Mouse (Mus musculus) embryonic facial prominence, embryonic 12.5 days (tissue): ENCODE measurements around the gene Clcn3. TPM values are rescaled to one million over a fixed set of nuclear protein-coding genes. Genes with fewer than 3 reads are reported as not detected.

Experiments used
- ATAC-seq: fragments of 200-750 bp; cut with Nextera tagmentation; 2 replicates; pipeline ENCODE4 v1.8.0; 2017; ENCODE audit not compliant: insufficient number of reproducible peaks, insufficient read depth, low FRiP score, low TSS enrichment
- H3K27ac ChIP-seq: fragments of 300-500 bp; sonication (generic); 2 replicates; pipeline ENCODE4 v1.5.1; 2016; ENCODE audit warnings: mild to moderate bottlenecking
- H3K27me3 ChIP-seq: fragments of 300-500 bp; sonication (generic); 2 replicates; pipeline ENCODE4 v1.6.1; 2016; ENCODE audit warnings: mild to moderate bottlenecking, moderate library complexity
- H3K36me3 ChIP-seq: fragments of 300-500 bp; sonication (generic); 2 replicates; pipeline ENCODE4 v1.6.1; 2016; ENCODE audit warnings: mild to moderate bottlenecking
- H3K4me1 ChIP-seq: fragments of 300-500 bp; sonication (generic); 2 replicates; pipeline ENCODE4 v1.6.1; 2016
- H3K4me2 ChIP-seq: fragments of 300-500 bp; sonication (generic); replicated peaks from 2 replicates; pipeline ENCODE4 v1.6.1; 2016; ENCODE audit warnings: mild to moderate bottlenecking, moderate library complexity
- H3K4me3 ChIP-seq: fragments of 300-500 bp; sonication (generic); 2 replicates; pipeline ENCODE4 v1.5.1; 2016; ENCODE audit warnings: mild to moderate bottlenecking
- H3K9ac ChIP-seq: fragments of 300-500 bp; sonication (generic); 2 replicates; pipeline ENCODE4 v1.6.1; 2016; ENCODE audit warnings: mild to moderate bottlenecking, moderate library complexity
- H3K9me3 ChIP-seq: fragments of 300-500 bp; sonication (generic); 2 replicates; pipeline ENCODE4 v1.6.1; 2016; ENCODE audit warnings: mild to moderate bottlenecking, moderate library complexity
- WGBS: fragments of 180-500 bp; shearing (Covaris S2); methylation state at CpG from one replicate; pipeline ENCODE4 v1.1.7; 2016; 5-methylcytosine and 5-hydroxymethylcytosine counted together
- polyA plus RNA-seq: library from polyadenylated mRNA; unstranded; fragments of >200 nt; fragmentation: Nextera tagmentation; extraction: Ambion mirVana; gene quantifications from 2 replicates; pipeline ENCODE4 v1.2.1, GENCODE M21; 2016

The Clcn3 gene
- polyA plus RNA-seq, 1 experiment from 2014 or later: 18.0 TPM

DNA sequence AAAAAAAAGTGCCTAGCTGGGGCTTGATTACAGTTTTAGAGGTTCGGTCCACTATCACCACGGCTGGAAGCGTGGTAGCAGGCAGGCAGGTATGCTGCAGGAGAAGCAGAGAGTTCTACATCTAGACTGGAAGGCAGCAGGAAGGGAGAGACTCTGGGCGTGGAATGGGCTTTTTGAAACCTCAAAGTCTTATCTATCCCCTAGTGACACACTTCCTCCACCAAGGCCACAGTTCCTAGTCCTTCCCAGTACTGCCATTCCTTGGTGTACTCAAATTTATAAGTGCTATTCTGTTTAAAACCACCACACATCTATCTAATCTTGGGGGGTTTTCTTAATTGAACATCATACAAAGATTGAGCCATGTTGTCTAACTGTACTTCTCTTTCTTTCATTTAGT is 91.3 kb downstream of the Clcn3 start:
- ATAC-seq: no peak
- Histone ChIP-seq H3K27ac (no peak overlapping the region), H3K4me3 (0 out of 2 replicates have a peak overlapping the region, but pooled peaks have one; percentile 86)

DNA sequence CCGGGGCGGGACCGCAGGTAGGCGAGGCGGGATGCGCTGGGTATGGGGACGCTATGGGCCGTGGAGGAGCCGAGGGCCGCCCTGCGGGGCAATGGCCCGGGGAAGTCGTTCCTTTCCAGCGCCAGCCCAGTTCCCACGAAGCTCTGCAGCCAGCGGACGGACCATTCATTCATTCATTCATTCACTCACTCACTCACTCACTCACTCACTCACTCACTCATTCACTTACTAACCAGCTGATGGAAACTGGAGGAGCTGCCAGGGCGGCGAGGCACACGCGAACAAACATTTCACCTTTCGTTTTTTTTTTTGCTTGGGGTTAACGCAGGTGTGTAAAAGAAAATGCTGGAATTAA is 92.6 kb downstream of the Clcn3 start:
- WGBS: 3% methylated on average over 19 of the region's 23 CpGs
- H3K27me3 ChIP-seq: no peaks in the 10 kb centered on the region
- 0 out of 2 replicates have a peak, but pooled peaks cover 5% of the 10 kb centered on the region for H3K36me3 ChIP-seq
- peaks cover 10% of the 10 kb centered on the region for H3K4me1 ChIP-seq
- no peaks in the 10 kb centered on the region for H3K9me3 ChIP-seq
- peak overlapping the region; percentile 86 for H3K4me3 ChIP-seq
- no peak for ATAC-seq
- no peak overlapping the region for H3K27ac ChIP-seq
- H3K4me2 ChIP-seq: peak overlapping the region; percentile 63
- H3K9ac ChIP-seq: peak overlapping the region; percentile 62

More for the DNA sequence above, 91.3 kb downstream of the Clcn3 start:
- H3K9ac ChIP-seq: no peak overlapping the region
- peak overlapping the region; percentile 63 for H3K4me2 ChIP-seq
- 94% methylated on average over 4 of the region's 4 CpGs for WGBS
- no peaks in the 10 kb centered on the region for H3K27me3 ChIP-seq
- H3K4me1 ChIP-seq: peaks cover 10% of the 10 kb centered on the region
- 0 out of 2 replicates have a peak, but pooled peaks cover 10% of the 10 kb centered on the region for H3K36me3 ChIP-seq
- no peaks in the 10 kb centered on the region for H3K9me3 ChIP-seq

DNA sequence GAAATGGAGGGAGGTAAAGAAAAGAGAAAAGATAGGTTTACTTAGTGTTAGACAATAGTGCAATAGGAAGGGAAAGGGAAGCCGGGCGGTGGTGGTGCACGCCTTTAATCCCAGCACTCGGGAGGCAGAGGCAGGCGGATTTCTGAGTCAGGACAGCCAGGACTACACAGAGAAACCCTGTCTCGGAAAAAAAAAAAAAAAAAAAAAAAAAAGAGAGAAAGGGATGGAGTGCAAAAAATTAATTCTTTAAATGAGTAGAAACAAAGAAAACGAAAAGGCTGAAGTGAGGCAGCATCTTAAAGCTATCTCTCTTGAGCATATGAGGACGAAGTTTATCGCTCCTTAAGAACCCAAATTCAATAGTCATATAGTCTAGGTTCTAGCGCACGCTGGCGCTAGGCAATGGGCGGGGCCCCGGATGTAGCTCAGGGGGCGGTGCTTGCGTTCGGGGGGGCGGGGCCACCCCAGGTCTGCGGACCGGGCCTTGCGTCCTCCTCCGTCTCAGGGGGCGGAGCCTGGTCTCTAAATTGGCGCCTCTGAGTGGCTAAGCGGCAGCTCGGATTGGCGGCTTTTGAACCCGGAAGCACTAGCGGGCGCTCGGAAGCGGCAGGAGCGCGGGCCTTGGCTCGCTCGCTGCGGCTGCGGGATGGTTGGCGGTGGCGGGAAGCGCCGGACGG is 93.1 kb downstream of the Clcn3 start, which contains the start of gene Hpf1:
Hpf1 (plus strand) TSS at position 576 of the 677 bp plus-strand sequence.
- H3K4me3 ChIP-seq: peak within 1 kb of the TSS; percentile 86
- WGBS: 6% methylated on average over 43 of the region's 43 CpGs
- H3K27me3 ChIP-seq: no peaks in the 10 kb centered on the region
- no peak within 1 kb of the TSS for H3K27ac ChIP-seq
- H3K36me3 ChIP-seq: 0 out of 2 replicates have a peak, but pooled peaks cover 5% of the 10 kb centered on the region
- H3K4me1 ChIP-seq: peaks cover 10% of the 10 kb centered on the region
- peak within 1 kb of the TSS; percentile 63 for H3K4me2 ChIP-seq
- H3K9me3 ChIP-seq: no peaks in the 10 kb centered on the region
- peak; percentile 96 for ATAC-seq
- H3K9ac ChIP-seq: peak within 1 kb of the TSS; percentile 62

DNA sequence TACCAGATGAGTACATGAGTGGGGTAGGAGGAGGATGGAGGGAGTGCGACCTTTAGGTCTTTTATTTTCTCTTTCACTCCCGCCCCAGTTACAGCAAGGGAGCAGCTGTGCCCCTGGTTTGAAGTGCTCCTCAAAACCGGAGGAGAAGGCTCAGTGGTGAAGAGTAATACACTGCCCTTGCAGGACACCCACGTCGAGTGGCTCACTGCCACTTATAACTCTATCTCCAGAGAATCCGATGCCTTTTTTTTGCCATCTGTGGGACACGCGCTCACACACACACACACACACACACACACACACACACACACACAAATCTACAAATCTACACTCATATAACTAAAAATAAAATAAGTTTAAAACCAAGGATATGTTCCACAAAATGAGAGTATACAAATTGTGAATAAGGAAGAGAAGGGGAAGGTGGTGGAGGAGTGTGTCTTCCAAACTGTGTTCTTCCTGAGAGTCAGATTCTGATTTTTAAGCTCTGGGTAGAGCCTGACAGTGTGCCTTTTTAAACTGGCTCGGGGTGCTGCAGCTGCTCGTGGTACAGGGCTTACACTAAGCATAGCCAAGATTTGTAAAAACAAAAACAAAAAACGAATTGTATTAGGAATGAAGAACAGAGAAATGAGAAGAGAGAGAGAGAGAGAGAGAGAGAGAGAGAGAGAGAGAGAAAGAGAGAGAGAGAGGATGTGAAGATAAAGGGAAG is 93.8 kb downstream of the Clcn3 start:
- 86% methylated on average over 11 of the region's 11 CpGs for WGBS
- Histone ChIP-seq H3K27ac (no peak overlapping the region), H3K27me3 (no peaks in the 10 kb centered on the region), H3K4me3 (no peak overlapping the region), H3K4me2 (peak overlapping the region; percentile 63; the same call in 1 of the 2 replicates), H3K9me3 (no peaks in the 10 kb centered on the region), H3K4me1 (peaks cover 10% of the 10 kb centered on the region), H3K36me3 (0 out of 2 replicates have a peak, but pooled peaks cover 5% of the 10 kb centered on the region), H3K9ac (no peak overlapping the region)
- ATAC-seq: no peak

DNA sequence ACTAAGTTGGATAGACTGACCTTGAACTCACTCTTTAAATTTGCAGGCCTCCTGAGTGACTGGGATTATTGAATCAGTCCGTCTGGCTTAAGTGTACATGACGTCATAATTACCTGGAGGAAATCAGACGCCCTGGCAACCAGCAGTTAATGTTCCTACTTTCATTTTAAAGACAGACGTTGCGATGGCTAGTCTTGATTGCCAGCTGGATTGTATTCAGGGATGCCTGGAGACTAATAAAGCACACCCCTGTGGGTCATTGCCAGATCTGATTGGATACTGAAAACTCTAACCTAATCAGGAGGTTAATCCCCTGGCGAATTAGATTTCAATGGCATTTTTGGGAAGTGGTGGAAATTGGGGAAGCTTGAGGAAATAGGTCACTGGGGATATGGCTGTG is 96.4 kb downstream of the Clcn3 start:
- WGBS: 20% methylated on average over 6 of the region's 6 CpGs
- ATAC-seq: no peak

DNA sequence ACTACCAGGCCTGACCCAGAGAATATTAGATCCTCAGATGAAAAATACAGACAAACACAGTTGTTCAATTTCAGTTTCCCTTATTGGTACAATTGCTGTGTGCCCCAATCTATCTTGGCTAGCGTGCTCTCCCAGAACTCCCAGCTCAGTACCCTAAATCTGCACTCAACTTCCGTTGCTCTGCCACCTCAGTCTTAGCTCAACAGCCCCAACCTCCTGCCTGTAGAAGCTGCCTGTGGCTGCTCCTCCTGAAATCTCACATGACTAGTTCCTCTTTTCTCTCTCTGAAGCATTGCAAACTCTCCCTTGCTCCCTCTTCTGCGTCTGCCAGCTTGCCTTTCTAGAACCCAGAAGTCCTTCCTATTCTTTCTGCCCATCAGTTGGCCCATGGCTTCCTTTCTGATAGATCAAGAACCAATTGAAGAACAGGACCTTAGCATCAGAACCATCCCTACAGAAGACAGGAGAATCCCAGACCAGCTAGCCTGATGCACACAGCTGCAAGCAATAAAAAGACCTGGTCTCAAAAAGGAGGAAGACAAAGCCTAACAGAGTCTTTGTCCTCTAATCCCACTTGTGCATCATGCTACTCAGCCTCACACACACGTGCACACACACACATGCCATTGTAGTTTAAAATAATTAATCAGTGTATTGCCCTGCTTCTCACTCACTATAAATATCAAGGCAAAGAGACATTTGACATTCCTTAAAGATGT is 99.5 kb downstream of the Clcn3 start:
- Histone ChIP-seq H3K27ac (no peak overlapping the region), H3K36me3 (no peaks in the 10 kb centered on the region), H3K9ac (no peak overlapping the region), H3K4me1 (no peaks in the 10 kb centered on the region), H3K27me3 (no peaks in the 10 kb centered on the region), H3K4me3 (no peak overlapping the region), H3K9me3 (no peaks in the 10 kb centered on the region), H3K4me2 (no peak overlapping the region)
- no peak for ATAC-seq
- WGBS: 78% methylated on average over 4 of the region's 4 CpGs

More for the DNA sequence above, 96.4 kb downstream of the Clcn3 start:
- Histone ChIP-seq H3K27me3 (no peaks in the 10 kb centered on the region), H3K4me1 (peaks cover 9% of the 10 kb centered on the region), H3K36me3 (no peaks in the 10 kb centered on the region), H3K4me2 (no peak overlapping the region), H3K4me3 (no peak overlapping the region), H3K9ac (no peak overlapping the region), H3K9me3 (no peaks in the 10 kb centered on the region), H3K27ac (no peak overlapping the region)

DNA sequence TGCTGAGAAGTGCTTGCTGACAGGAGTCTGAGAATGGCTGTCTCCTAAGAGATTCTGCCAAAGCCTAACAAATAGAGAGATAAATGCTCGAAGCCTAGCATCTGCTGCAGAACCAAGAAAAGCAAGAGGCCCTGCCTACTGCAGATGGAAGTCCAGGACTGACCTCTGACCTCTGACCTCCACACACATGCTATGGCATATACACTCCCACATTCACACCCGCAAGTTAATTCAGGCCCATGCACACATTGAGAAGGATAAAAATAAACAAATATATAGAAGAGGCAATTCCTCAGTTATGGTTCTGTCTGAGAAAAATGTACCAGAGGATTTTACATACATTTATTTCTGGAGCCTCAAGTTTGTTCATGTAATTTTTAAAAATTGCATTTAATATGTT is 104.5 kb downstream of the Clcn3 start:
- WGBS: 76% methylated on average over 2 of the region's 2 CpGs

DNA sequence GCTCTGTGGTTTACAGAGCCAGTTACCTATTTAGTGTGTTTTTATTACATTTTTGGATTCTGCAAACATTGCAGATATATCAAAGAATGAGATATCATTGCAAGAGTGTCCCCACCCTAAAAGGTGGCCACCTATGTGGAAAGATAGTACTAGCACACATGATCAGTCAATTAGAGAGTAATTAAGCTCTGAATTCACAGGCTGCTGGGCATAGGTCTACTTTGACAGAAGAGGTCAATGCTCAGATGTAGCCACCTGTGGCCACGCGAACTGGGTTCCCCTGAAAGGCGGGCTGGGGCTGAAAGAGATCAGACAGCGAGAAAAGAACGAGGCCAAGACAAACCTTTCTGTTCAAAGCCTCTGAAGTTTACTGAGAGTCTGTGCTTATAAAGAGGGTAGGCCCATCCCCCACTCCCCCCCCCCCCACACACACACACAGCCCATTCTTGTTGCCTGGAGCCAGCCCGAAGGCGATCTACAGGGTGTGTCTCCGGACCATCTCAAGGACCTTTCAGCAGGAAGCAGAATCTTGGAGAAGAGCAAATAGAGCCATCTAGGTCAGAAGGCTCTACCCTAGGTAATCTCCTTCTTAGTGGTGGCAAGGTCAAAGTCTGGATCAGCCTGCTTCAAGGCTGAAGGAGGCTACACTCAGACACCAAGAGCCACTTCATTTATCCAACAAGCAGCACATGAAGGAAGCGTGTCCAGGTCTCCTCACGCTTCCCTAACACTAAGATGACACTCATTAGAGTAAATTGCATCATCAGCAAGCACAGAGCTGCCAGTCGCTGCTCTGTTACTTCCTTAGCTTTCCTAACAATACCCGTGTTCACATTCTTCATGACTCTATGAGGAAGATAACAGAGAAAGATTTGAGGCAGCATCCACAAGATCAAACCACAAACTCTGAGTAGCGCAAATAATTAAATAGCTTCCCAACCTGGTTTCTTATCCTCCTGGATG is 112.6 kb downstream of the Clcn3 start:
- Histone ChIP-seq H3K4me2 (no peak overlapping the region), H3K4me1 (no peaks in the 10 kb centered on the region), H3K4me3 (no peak overlapping the region), H3K36me3 (no peaks in the 10 kb centered on the region), H3K9me3 (no peaks in the 10 kb centered on the region), H3K27me3 (no peaks in the 10 kb centered on the region), H3K9ac (no peak overlapping the region), H3K27ac (no peak overlapping the region)
- ATAC-seq: no peak
- WGBS: 89% methylated on average over 13 of the region's 13 CpGs

More for the DNA sequence above, 104.5 kb downstream of the Clcn3 start:
- H3K9ac ChIP-seq: no peak overlapping the region
- no peaks in the 10 kb centered on the region for H3K36me3 ChIP-seq
- no peak overlapping the region for H3K4me2 ChIP-seq
- H3K27me3 ChIP-seq: no peaks in the 10 kb centered on the region
- no peaks in the 10 kb centered on the region for H3K4me1 ChIP-seq
- ATAC-seq: no peak
- H3K9me3 ChIP-seq: no peaks in the 10 kb centered on the region
- no peak overlapping the region for H3K4me3 ChIP-seq
- H3K27ac ChIP-seq: no peak overlapping the region

DNA sequence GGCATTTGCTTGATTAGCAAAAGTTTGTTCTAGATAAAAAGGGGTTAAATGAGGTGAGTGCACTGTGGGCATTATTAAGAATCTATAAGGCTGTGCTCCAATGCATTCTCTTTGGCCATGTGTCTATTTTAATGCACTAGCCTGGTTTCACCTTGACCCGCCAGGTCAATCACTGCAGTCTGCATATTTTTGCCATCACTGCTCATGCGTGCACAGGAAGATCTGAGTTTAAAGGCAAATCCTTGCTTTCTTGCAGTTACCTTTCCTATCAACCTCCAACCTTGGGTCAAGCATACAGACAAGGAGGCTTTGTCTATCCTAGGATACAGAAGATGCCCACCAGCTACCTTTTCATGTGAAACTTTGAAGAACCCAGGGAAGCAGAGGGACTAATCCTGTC is 113.3 kb downstream of the Clcn3 start:
- Histone ChIP-seq H3K36me3 (no peaks in the 10 kb centered on the region), H3K4me1 (no peaks in the 10 kb centered on the region), H3K4me3 (no peak overlapping the region), H3K9me3 (no peaks in the 10 kb centered on the region), H3K27ac (no peak overlapping the region), H3K9ac (no peak overlapping the region), H3K4me2 (no peak overlapping the region), H3K27me3 (no peaks in the 10 kb centered on the region)
- 78% methylated on average over 2 of the region's 2 CpGs for WGBS
- ATAC-seq: no peak

DNA sequence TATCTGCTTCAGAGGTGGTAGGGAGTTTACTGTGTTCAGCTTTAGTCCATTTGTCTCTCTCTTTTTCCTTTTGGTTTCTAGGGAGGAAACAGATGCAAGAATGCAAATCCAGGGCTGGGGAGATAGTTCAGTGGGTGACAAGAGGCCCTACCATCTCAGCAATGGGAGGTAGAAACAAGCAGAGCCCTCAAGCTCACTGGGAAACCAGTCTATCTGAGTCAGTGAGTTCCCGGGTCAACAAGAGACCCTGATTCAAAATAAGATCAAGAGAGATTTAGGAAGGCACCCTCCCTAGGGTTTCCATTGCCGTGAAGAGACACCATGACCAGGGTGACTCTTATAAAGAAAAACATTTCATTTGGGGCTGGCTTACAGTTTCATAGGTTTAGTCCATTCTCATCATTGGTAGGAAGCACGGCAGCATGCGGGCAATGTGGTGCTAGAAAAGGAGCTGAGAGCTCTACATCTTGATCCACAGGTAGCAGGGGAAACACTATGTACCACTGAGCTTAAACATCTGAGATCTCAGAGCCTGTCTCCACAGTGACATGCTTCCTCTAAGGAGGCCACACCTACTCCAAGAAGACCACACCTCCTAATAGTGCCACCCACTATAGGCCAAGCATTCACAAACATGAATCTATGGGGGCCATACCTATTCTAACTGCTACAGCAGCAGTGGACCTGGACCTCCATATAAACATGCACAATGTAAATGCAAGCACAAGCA is 114.7 kb downstream of the Clcn3 start:
- no peaks in the 10 kb centered on the region for H3K27me3 ChIP-seq
- no peaks in the 10 kb centered on the region for H3K9me3 ChIP-seq
- ATAC-seq: no peak
- no peak overlapping the region for H3K4me3 ChIP-seq
- H3K4me2 ChIP-seq: no peak overlapping the region
- no peaks in the 10 kb centered on the region for H3K36me3 ChIP-seq
- H3K9ac ChIP-seq: no peak overlapping the region
- no peak overlapping the region for H3K27ac ChIP-seq
- no peaks in the 10 kb centered on the region for H3K4me1 ChIP-seq
- WGBS: 88% methylated on average over 4 of the region's 4 CpGs
